Mouse (Mus musculus) bone marrow, adult 2 months (tissue): Measurements from ENCODE around the gene Agap3.

Experiments used
- CTCF ChIP-seq: fragments of 200-500 bp; IDR thresholded peaks from 2 replicates; pipeline ENCODE4 v1.5.1; 2011; ENCODE audit warnings: low read length, control low read depth; ENCODE audit not compliant: control insufficient read depth, insufficient read depth
- POLR2A ChIP-seq: fragments of 200-500 bp; IDR thresholded peaks from 2 replicates; pipeline ENCODE4 v1.6.1; 2011; ENCODE audit warnings: low read depth, mild to moderate bottlenecking, control low read depth, low read length, borderline replicate concordance; ENCODE audit not compliant: control insufficient read depth

- no peak for TF ChIP-seq CTCF
- TF ChIP-seq POLR2A = no peak
Measured at GRCm38 (mm10) chr5:24452030-24452690, at the start of gene Agap3.
